Mouse (Mus musculus) bone marrow macrophage, adult 2 months (primary cell): Measurements from ENCODE around the gene Zic4.

Experiments used
- CTCF ChIP-seq: IDR thresholded peaks from 2 replicates; pipeline ENCODE4 v1.5.1; 2012; ENCODE audit warnings: low read depth, mild to moderate bottlenecking, low read length, moderate library complexity
- POLR2A ChIP-seq: IDR thresholded peaks from 2 replicates; pipeline ENCODE4 v1.6.1; 2012; ENCODE audit warnings: mild to moderate bottlenecking, low read depth, low read length, borderline replicate concordance

- TF ChIP-seq CTCF (no peak), POLR2A (no peak)
These were observed 23.6 kb downstream of the Zic4 start for GRCm38 (mm10) chr9:91385561-91386430.
